Mouse (Mus musculus): ENCODE measurements around the gene Gm2897. TPM values are rescaled to one million over a fixed set of nuclear protein-coding genes. Genes with fewer than 3 reads are reported as not detected.
A peak's percentile ranks its signal among the peaks of the same experiment; 100 is the strongest.
"Not testable (repeated sequence)": the region's sequence is repeated elsewhere in the genome, so short reads cannot be mapped to it uniquely, and the experiment has no call there.

The Gm2897 gene
- polyA plus RNA-seq (2015; fragmentation: Nextera tagmentation; extraction: Ambion mirVana): 1.8 and 2.1 TPM in 2 replicates

GRCm38 (mm10) chr14:3048727-3049512 is at the start of gene Gm2897:
Gene Gm2897 (plus strand): TSS chr14:3049285.
- Histone ChIP-seq H3K9ac (peak within 1 kb of the TSS; percentile 55; the same call in 1 of the 2 replicates), H3K4me2 (replicated peaks) (peak within 1 kb of the TSS; percentile 81), H3K4me3 (peak within 1 kb of the TSS; percentile 50)
- ATAC-seq (ENCODE audit: low FRiP score, low read depth); H3K27me3 ChIP-seq; H3K9me3 ChIP-seq; H3K27ac ChIP-seq; H3K36me3 ChIP-seq; H3K4me1 ChIP-seq: not testable (repeated sequence)
- 3% methylated on average over 27 of the region's 40 CpGs for WGBS

- 70% methylated on average over 3 of the region's 3 CpGs for WGBS
- H3K4me3 ChIP-seq; H3K4me1 ChIP-seq; H3K9ac ChIP-seq; H3K9me3 ChIP-seq; ATAC-seq (ENCODE audit: low FRiP score, low read depth); H3K27me3 ChIP-seq; H3K27ac ChIP-seq; H3K4me2 ChIP-seq (replicated peaks); H3K36me3 ChIP-seq: not testable (repeated sequence)
Measured at GRCm38 (mm10) chr14:3029702-3030101, 19.4 kb upstream of the Gm2897 start, which contains the start of gene Gm2888. Gene Gm2888 (plus strand): TSS chr14:3030002.

- H3K9me3 ChIP-seq; H3K27ac ChIP-seq; ATAC-seq (ENCODE audit: low FRiP score, low read depth); H3K36me3 ChIP-seq; H3K4me1 ChIP-seq; H3K27me3 ChIP-seq: not testable (repeated sequence)
- WGBS: 1% methylated on average over 17 of the region's 20 CpGs
- peak overlapping the region; percentile 50 for H3K4me3 ChIP-seq
- peak overlapping the region; percentile 55; the same call in 1 of the 2 replicates for H3K9ac ChIP-seq
- peak overlapping the region; percentile 81 for H3K4me2 ChIP-seq (replicated peaks)
Measured at GRCm38 (mm10) chr14:3049513-3049800, 372 bp downstream of the Gm2897 start.

- not testable (repeated sequence) for ATAC-seq (ENCODE audit: low FRiP score, low read depth); H3K36me3 ChIP-seq; H3K27me3 ChIP-seq; H3K4me2 ChIP-seq (replicated peaks); H3K9me3 ChIP-seq; H3K4me1 ChIP-seq; H3K4me3 ChIP-seq; H3K9ac ChIP-seq; H3K27ac ChIP-seq
- under 1% methylated on average over 6 of the region's 8 CpGs for WGBS
Measured at GRCm38 (mm10) chr14:3050087-3050486, 1.0 kb downstream of the Gm2897 start.

- not testable (repeated sequence) for ATAC-seq (ENCODE audit: low FRiP score, low read depth)
Measured at GRCm38 (mm10) chr14:3116051-3116450, 67.0 kb downstream of the Gm2897 start.

More at GRCm38 (mm10) chr14:3116051-3116450, 67.0 kb downstream of the Gm2897 start:
- H3K4me3 ChIP-seq; H3K27me3 ChIP-seq; H3K27ac ChIP-seq; H3K9me3 ChIP-seq; H3K4me1 ChIP-seq; H3K36me3 ChIP-seq; H3K4me2 ChIP-seq (replicated peaks); H3K9ac ChIP-seq: not testable (repeated sequence)
- 94% methylated on average over 23 of the region's 25 CpGs for WGBS

Other genes starting within 250 kb of the Gm2897 start
- gene Gm2888, start 19.3 kb upstream of the Gm2897 start, polyA plus RNA-seq (2015; fragmentation: Nextera tagmentation; extraction: Ambion mirVana): not detected in 2 replicates
- not detected in 2 replicates for gene Gm10340, start 84.7 kb downstream of the Gm2897 start, polyA plus RNA-seq (2015; fragmentation: Nextera tagmentation; extraction: Ambion mirVana)
- not detected in 2 replicates for gene Gm5795, start 139.0 kb downstream of the Gm2897 start, polyA plus RNA-seq (2015; fragmentation: Nextera tagmentation; extraction: Ambion mirVana)
- 5.1 and 5.9 TPM in 2 replicates for gene D830030K20Rik, start 159.2 kb downstream of the Gm2897 start, polyA plus RNA-seq (2015; fragmentation: Nextera tagmentation; extraction: Ambion mirVana)